Mouse (Mus musculus) fat pad, adult 2 months (tissue): ENCODE measurements around the gene Zfp825.
"Not testable (repeated sequence)": the region's sequence is repeated elsewhere in the genome, so short reads cannot be mapped to it uniquely, and the experiment has no call there.

Experiments used
- DNase-seq: peaks from one replicate; pipeline ENCODE4 v3.0.0-alpha.2; 2011; ENCODE audit warnings: low read depth, low spot score; ENCODE audit errors: extremely low read depth

Gene Zfp825

DNA sequence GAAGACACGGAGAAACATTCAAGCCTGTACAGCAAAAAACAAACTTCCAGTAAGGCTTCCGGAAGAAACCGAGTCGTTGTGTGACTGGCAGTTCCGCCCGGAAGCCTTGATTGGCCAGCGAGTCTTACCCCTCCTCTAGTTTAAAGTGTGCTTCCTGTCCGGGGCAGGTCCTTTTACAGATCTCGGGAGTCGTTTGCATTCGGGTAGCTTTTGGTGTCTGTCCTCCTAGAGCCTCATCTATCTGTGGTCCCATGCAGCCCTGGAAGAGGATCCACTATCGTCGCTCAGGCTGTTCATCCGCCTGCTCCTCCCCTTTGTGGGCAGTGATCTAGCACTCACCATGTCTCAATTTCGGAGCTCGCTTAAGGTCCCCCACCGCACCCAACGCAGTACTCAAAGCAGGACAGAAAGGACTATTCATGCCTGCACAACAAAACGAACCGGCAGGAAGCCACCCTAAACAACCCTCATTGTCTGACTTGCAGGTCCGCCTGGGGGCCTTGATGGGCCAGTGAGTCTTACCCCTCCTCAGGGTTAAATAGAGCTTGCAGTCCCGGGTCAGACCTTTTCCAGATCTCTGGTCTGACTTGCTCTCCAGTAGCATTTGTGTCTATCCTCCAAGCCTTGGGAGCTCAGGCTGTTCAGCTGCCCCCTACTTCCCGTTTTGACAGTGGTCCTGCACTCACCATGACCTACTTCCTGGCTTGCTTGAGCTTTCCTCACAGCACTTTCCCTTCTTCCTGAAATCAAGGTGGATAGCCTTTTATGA is at the start of gene Zfp825:
TSS of gene Zfp825 (minus strand) at position 82 of the 769 bp plus-strand sequence.
- peak; percentile 14 for DNase-seq

GRCm38 (mm10) chr13:74535418-74535817 is 41.6 kb upstream of the Zfp825 start:
- not testable (repeated sequence) for DNase-seq

- not testable (repeated sequence) for DNase-seq
These were observed 41.1 kb upstream of the Zfp825 start for GRCm38 (mm10) chr13:74534864-74535263.

DNA sequence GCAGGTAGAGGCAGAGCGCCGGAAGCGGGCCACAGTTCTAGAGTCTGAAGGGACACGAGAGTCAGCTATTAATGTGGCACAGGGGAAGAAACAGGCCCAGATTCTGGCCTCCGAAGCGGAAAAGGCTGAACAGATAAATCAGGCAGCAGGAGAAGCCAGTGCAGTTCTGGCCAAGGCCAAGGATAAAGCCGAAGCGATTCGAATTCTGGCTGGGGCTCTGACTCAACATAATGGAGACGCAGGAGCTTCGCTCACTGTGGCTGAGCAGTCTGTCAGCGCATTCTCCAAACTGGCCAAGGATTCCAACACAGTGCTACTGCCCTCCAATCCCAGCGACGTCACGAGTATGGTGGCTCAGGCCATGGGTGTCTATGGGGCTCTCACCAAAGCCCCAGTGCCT is 40.3 kb upstream of the Zfp825 start:
- DNase-seq: no peak

GRCm38 (mm10) chr13:74531251-74531650 is 37.5 kb upstream of the Zfp825 start:
- not testable (repeated sequence) for DNase-seq

- DNase-seq: not testable (repeated sequence)
These were observed 35.6 kb upstream of the Zfp825 start for GRCm38 (mm10) chr13:74529372-74529715.

DNA sequence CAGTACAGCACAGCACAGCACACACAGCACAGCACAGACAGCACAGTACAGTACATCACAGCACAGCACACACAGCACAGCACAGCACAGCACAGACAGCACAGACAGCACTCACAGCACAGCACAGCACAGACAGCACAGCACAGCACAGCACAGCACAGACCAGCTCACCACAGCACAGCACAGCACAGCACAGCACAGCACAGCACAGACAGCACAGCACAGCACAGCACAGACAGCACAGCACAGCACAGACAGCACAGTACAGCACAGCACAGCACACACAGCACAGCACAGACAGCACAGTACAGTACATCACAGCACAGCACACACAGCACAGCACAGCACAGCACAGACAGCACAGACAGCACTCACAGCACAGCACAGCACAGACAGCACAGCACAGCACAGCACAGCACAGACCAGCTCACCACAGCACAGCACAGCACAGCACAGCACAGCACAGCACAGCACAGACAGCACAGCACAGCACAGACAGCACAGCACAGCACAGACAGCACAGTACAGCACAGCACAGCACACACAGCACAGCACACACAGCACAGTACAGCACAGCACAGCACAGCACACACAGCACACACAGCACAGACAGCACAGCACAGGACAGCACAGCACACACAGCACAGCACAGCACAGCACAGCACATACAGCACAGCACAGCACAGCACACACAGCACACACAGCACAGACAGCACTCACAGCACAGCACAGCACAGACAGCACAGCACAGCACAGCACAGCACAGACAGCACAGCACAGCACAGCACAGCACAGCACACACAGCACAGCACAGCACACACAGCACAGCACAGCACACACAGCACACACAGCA is 35.0 kb upstream of the Zfp825 start:
- DNase-seq: not testable (repeated sequence)

DNA sequence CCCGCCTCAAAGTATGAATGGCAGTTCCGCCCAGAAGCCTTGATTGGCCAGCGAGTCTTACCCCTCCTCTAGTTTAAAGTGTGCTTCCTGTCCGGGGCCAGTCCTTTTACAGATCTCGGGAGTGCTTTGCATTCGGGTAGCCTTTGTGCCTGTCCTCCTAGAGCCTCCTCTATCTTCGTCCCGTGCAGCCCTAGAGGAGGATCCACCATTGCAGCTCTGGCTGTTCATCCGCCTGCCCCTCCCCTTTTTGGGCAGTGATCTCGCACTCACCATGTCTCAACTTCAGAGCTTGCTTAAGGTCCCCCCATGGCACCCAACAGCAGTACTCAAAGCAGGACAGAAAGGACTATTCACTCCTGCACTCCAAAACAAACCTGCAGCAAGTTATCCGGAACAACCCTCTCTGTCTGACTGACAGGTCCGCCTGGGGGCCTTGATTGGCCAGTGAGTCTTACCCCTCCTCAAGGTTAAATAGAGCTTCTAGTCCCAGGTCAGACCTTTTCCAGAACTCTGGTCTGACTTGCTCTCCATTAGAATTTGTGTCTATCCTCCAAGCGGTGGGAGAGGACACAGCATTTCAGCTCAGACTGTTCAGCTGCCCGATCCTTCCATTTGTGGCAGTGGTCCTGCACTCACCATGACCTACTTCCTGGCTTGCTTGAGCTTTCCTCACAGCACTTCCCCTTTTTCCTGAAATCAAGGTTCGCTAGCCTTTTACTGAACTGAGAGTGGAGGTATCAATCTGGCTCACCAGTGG is 28.9 kb upstream of the Zfp825 start:
- no peak for DNase-seq

- not testable (repeated sequence) for DNase-seq
These were observed 28.3 kb upstream of the Zfp825 start for GRCm38 (mm10) chr13:74522141-74522480.

GRCm38 (mm10) chr13:74507981-74508380 is 14.2 kb upstream of the Zfp825 start:
- DNase-seq: not testable (repeated sequence)

DNA sequence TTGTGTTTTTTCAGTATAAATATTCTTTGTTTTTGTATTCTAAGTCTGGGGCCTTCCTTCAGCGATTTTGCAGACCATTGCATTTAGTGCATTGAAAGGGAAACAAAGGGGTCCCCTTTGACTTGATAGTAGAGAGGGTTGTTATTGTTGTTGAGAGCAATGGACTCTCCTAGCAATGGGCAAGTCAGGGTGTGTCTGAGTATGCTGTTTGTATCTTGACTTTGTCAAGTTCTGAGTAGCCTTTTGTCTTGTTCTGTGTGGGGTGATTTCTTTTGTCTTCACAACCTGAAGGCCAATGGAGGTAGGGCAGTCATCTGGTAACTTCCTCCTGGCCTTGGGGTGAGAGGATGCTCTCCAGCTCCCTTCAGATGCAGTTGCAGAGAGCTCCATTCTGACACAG is 9.1 kb upstream of the Zfp825 start:
- not testable (repeated sequence) for DNase-seq

- DNase-seq: not testable (repeated sequence)
These were observed 5.9 kb upstream of the Zfp825 start for GRCm38 (mm10) chr13:74499696-74500095.

- not testable (repeated sequence) for DNase-seq
These were observed 9.5 kb downstream of the Zfp825 start for GRCm38 (mm10) chr13:74484326-74484725.

- DNase-seq: not testable (repeated sequence)
These were observed 22.3 kb downstream of the Zfp825 start for GRCm38 (mm10) chr13:74471468-74471867.

DNA sequence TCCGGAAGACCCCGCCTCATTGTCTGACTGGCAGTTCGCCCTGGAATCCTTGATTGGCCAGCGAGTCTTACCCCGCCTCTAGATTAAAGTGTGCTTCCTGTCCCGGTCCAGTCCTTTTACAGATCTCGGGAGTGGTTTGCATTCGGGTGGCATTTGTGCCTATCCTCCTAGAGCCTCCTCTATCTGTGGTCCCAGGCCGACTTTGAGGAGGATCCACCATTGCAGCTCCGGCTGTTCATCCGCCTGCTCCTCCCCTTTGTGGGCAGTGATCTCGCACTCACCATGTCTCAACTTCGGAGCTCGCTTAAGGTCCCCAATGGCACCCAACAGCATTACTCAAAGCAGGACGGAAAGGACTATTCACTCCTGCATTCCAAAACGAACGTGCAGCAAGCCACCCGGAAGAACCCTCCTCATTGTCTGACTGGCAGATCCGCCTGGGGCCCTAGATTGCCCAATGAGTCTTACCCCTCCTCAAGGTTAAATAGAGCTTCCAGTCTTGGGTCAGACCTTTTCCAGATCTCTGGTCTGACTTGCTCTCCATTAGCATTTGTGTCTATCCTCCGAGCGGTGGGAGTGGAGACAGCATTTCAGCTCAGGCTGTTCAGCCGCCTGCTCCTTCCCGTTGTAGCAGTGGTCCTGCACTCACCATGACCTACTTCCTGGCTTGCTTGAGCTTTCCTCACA is 30.9 kb downstream of the Zfp825 start:
- peak; percentile 57 for DNase-seq

DNA sequence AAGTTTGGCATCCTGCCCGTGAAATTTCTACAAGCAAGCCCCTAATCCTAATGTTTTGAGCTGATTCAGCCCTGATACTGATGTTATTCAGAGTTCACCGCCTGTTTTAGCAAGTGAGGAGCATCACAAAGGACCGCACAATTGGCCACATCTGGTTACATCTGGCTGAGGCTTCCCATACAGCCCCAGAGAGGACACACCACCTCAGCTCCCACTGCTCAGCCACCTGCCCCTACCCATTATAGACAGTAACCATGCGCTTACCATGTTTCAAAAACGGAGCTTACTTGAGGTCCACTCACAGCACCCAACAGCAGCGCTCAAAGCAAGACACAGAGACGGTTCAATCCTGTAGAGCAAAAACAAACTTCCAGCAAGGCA is 31.5 kb downstream of the Zfp825 start:
- not testable (repeated sequence) for DNase-seq

DNA sequence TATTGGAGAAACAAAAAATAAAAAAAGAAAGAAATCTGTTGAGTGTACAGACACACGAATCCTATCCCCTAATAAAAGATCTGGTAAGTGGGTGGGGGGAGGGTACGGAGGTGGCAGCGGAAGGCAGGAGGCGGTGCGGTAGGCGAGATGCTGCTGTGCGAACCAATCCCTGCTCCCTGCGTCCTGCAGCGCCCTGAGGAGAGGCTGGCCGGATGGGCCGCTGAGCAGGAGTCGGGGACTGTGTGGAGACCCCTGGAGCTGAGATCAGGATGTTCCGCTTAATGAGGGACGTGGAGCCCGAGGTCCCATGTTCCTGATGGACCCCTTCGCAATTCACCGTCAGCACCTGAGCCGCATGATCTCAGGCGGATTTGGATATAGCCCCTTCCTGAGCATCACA is 53.9 kb downstream of the Zfp825 start:
- DNase-seq: no peak
